Mouse (Mus musculus) MEL (cell line): ENCODE data around the gene Rhd. TPM values are rescaled to one million over a fixed set of nuclear protein-coding genes. Genes with fewer than 3 reads are reported as not detected.

Experiments
- DNase-seq: peaks from one replicate; pipeline ENCODE4 v3.0.0; 2011; ENCODE audit warnings: low read depth, low spot score
- H3K27ac ChIP-seq: 2 replicates; pipeline ENCODE4 v1.5.1; 2012; ENCODE audit warnings: low read depth, mild to moderate bottlenecking, control low read depth, low read length, moderate library complexity; ENCODE audit not compliant: control insufficient read depth
- H3K27me3 ChIP-seq, 2 experiments: fragments of 150-350 bp in 1 of 2; sonication (generic) in 1 of 2; 2 replicates each; pipeline ENCODE4 v1.6.1; 2012; ENCODE audit warnings: low read length in 2 of 2, mild to moderate bottlenecking in 2 of 2, improper control_type of control experiment in 1 of 2, moderate library complexity in 1 of 2; ENCODE audit not compliant: insufficient read depth in 2 of 2, control insufficient read depth in 1 of 2
- H3K36me3 ChIP-seq, 2 experiments: 2 replicates each; pipeline ENCODE4 v1.6.1; 2012 to 2014; ENCODE audit warnings: low read length in 2 of 2, improper control_type of control experiment in 1 of 2, inconsistent platforms in 1 of 2, mild to moderate bottlenecking in 1 of 2; ENCODE audit not compliant: insufficient read depth in 2 of 2, control insufficient read depth in 1 of 2
- H3K4me1 ChIP-seq, 2 experiments: fragments of 150-350 bp in 1 of 2; sonication (generic) in 1 of 2; 2 replicates each; pipeline ENCODE4 v1.6.1; 2012; ENCODE audit warnings: low read length in 2 of 2, improper control_type of control experiment in 1 of 2, mild to moderate bottlenecking in 1 of 2; ENCODE audit not compliant: insufficient read depth in 2 of 2, control insufficient read depth in 1 of 2
- H3K4me3 ChIP-seq, 2 experiments: fragments of 150-350 bp in 1 of 2; sonication (generic) in 1 of 2; 2 replicates each; pipeline ENCODE4 v1.5.1; 2012; ENCODE audit warnings: low read depth in 2 of 2, low read length in 2 of 2, mild to moderate bottlenecking in 2 of 2, moderate library complexity in 2 of 2, control low read depth in 1 of 2, improper control_type of control experiment in 1 of 2; ENCODE audit not compliant: control insufficient read depth in 1 of 2, insufficient read depth in 1 of 2
- H3K79me2 ChIP-seq: 2 replicates; pipeline ENCODE4 v1.6.1; 2012; ENCODE audit warnings: mild to moderate bottlenecking, low read length, moderate library complexity; ENCODE audit not compliant: control insufficient read depth, poor library complexity, insufficient read depth
- H3K9ac ChIP-seq: 2 replicates; pipeline ENCODE4 v1.6.1; 2012; ENCODE audit warnings: low read depth, mild to moderate bottlenecking, control low read depth, low read length, moderate library complexity; ENCODE audit not compliant: control insufficient read depth, poor library complexity, severe bottlenecking
- H3K9me3 ChIP-seq: fragments of 150-350 bp; sonication (generic); replicated peaks from 2 replicates; pipeline ENCODE4 v1.6.1; 2012; ENCODE audit warnings: mild to moderate bottlenecking, low read length, improper control_type of control experiment, moderate library complexity; ENCODE audit not compliant: insufficient read depth
- BHLHE40 ChIP-seq: IDR thresholded peaks from 2 replicates; pipeline ENCODE4 v1.6.1; 2012; ENCODE audit warnings: low read depth, mild to moderate bottlenecking, inconsistent platforms, low read length, improper control_type of control experiment, borderline replicate concordance
- EP300 ChIP-seq, 2 experiments: IDR thresholded peaks; 2 replicates each; pipeline ENCODE4 v1.6.1; 2011; ENCODE audit warnings: improper control_type of control experiment in 2 of 2, low read length in 2 of 2, low read depth in 1 of 2, mild to moderate bottlenecking in 1 of 2
- GATA1 ChIP-seq: IDR thresholded peaks from 2 replicates; pipeline ENCODE4 v1.6.1; 2011; ENCODE audit warnings: low read depth, low read length, improper control_type of control experiment
- MAFK ChIP-seq: IDR thresholded peaks from 2 replicates; pipeline ENCODE4 v1.6.1; 2011; ENCODE audit warnings: low read depth, mild to moderate bottlenecking, low read length, improper control_type of control experiment, borderline replicate concordance
- MAX ChIP-seq: IDR thresholded peaks from 2 replicates; pipeline ENCODE4 v1.6.1; 2011; ENCODE audit warnings: low read length, improper control_type of control experiment
- MEF2A ChIP-seq: IDR thresholded peaks from 2 replicates; pipeline ENCODE4 v1.6.1; 2014; ENCODE audit warnings: low read depth, mild to moderate bottlenecking, inconsistent platforms, low read length, improper control_type of control experiment; ENCODE audit not compliant: poor library complexity, insufficient replicate concordance, severe bottlenecking; ENCODE audit errors: extremely low read depth
- POLR2A ChIP-seq, 2 experiments: IDR thresholded peaks; 2 replicates each; pipeline ENCODE4 v1.6.1; 2011 to 2012; ENCODE audit warnings: low read length in 2 of 2, mild to moderate bottlenecking in 2 of 2, control low read depth in 1 of 2, improper control_type of control experiment in 1 of 2, low read depth in 1 of 2, moderate library complexity in 1 of 2; ENCODE audit not compliant: control insufficient read depth in 1 of 2, insufficient read depth in 1 of 2, poor library complexity in 1 of 2
- POLR2AphosphoS2 ChIP-seq: IDR thresholded peaks from 2 replicates; pipeline ENCODE4 v1.6.1; 2011; ENCODE audit warnings: low read length, improper control_type of control experiment
- RCOR1 ChIP-seq: IDR thresholded peaks from 2 replicates; pipeline ENCODE4 v1.6.1; 2012; ENCODE audit warnings: low read depth, mild to moderate bottlenecking, inconsistent platforms, low read length, improper control_type of control experiment
- ZKSCAN1 ChIP-seq: IDR thresholded peaks from 2 replicates; pipeline ENCODE4 v1.6.1; 2012; ENCODE audit warnings: low read depth, mild to moderate bottlenecking, inconsistent platforms, low read length, improper control_type of control experiment, moderate library complexity
- ZNF384 ChIP-seq: IDR thresholded peaks from 2 replicates; pipeline ENCODE4 v1.6.1; 2012; ENCODE audit warnings: low read depth, mild to moderate bottlenecking, inconsistent platforms, low read length, improper control_type of control experiment
- polyA plus RNA-seq, 2 experiments: library from polyadenylated mRNA; stranded (reverse) in 1 of 2; unstranded in 1 of 2; fragments of >175 nt in 1 of 2; fragments of >200 nt in 1 of 2; gene quantifications; 2 replicates each; pipeline versions ENCODE4 v1.2.1 to v1.2.4; 2012; ENCODE audit warnings: low replicate concordance in 2 of 2, low read depth in 1 of 2; ENCODE audit not compliant: insufficient read length in 2 of 2, insufficient read depth in 1 of 2, missing spikeins in 1 of 2
- total RNA-seq: library from RNA; depleted of rRNA; stranded (reverse); fragments of 300-350 nt; gene quantifications from 2 replicates; pipeline ENCODE4 v1.2.3, GENCODE M21; 2012

Gene Rhd
- total and polyA plus RNA-seq, 3 experiments: 49.9 to 176 TPM; not detected in 1

- TF ChIP-seq MAX: peak; percentile 73; the same call in 1 of the 2 replicates
- no peak for TF ChIP-seq MAFK
- no peak for TF ChIP-seq MEF2A
- peak; percentile 65 to 88; a peak in 3 of 4 replicates for TF ChIP-seq POLR2A (IDR thresholded peaks at IDR 0.05; ENCODE audit: control insufficient read depth in 1 of 2, insufficient read depth in 1 of 2, low read depth in 1 of 2, low read length in 2 of 2, poor library complexity in 1 of 2)
These were observed 66.5 kb downstream of the Rhd start, which contains the start of gene Syf2 (continued) for GRCm38 (mm10) chr4:134930684-134931481.

DNA sequence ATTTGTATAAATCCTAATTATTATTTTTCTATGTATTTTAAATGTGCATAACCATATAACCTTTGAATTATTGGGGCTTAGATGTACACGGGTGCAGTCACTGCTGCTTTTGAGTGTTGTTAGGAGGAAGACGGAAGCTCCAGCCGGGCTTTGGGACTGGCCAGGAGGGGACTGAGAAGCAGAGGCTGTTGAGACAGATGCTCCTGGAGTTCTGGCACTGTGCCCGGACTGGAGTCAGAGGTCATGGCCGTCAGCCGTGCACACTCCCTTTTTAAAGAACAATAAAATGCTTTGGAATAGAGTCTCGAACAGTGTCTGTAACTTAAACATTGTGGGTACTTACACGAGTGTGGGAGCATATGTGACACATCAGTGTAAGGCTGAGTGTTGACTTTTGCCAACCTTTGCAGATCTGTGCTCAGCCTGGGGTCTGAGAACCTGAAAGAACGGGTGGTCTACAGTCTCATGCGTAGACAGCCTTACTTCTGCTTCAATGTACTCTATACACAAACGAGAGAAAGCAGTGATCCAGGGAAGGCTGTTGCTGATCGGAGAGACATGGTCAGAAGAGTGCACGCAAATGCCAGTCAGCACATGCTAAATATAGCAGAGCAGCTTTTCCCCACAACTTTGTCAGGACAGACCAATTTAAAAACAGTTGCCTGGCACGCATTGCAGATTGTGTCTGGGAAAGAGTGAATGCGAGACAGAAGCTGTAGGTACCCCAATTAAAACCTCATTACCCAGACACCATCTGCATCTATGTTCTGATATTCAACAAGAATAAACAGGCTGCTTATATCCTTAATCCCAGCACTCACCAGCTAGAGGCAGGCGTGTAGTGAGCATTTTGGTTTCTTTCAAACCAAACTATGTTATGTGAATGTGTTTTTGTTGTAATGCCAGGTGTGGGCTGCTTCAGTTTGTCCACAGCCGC lies 73.2 kb downstream of the Rhd start:
- DNase-seq: no peak
- H3K36me3 ChIP-seq: peaks cover 0 to 8% of the 10 kb centered on the region in 2 experiments; a peak in 2 of 4 replicates
- H3K79me2 ChIP-seq: no peaks in the 10 kb centered on the region; the same call in 1 of the 2 replicates
- H3K27me3 ChIP-seq: peaks cover 2 to 3% of the 10 kb centered on the region in 2 experiments; a peak in 2 of 4 replicates
- TF ChIP-seq ZNF384: no peak
- 0 out of 2 replicates have a peak, but pooled peaks have one; percentile 43 for TF ChIP-seq POLR2AphosphoS2
- TF ChIP-seq MAFK: no peak
- H3K4me3 ChIP-seq: no peak overlapping the region
- H3K9ac ChIP-seq: no peak overlapping the region
- H3K27ac ChIP-seq: no peak overlapping the region
- no peaks in the 10 kb centered on the region for H3K9me3 ChIP-seq
- no peaks in the 10 kb centered on the region for H3K4me1 ChIP-seq

- H3K9me3 ChIP-seq: no peaks in the 10 kb centered on the region
- H3K27ac ChIP-seq: no peak overlapping the region
- H3K4me1 ChIP-seq: no peaks in the 10 kb centered on the region
- DNase-seq: no peak
- peaks cover 0 to 5% of the 10 kb centered on the region in 2 experiments; a peak in 2 of 4 replicates for H3K36me3 ChIP-seq
- no peaks in the 10 kb centered on the region for H3K79me2 ChIP-seq
- no peak overlapping the region for H3K9ac ChIP-seq
- H3K4me3 ChIP-seq: no peak overlapping the region
- no peak for TF ChIP-seq BHLHE40
- peak; percentile 74 for TF ChIP-seq ZNF384
- TF ChIP-seq RCOR1: no peak
- no peak for TF ChIP-seq EP300 (IDR thresholded peaks at IDR 0.05; ENCODE audit: low read depth in 1 of 2, low read length in 2 of 2)
- TF ChIP-seq GATA1: no peak
- TF ChIP-seq ZKSCAN1: no peak
- peaks cover 3 to 4% of the 10 kb centered on the region in 2 experiments; a peak in 3 of 4 replicates for H3K27me3 ChIP-seq
These were observed 75.6 kb downstream of the Rhd start for GRCm38 (mm10) chr4:134939900-134940299.
